Mouse (Mus musculus): Measurements from ENCODE around the gene Pde7b.

GRCm38 (mm10) chr10:20379071-20379735 is 345.7 kb downstream of the Pde7b start:
- TF ChIP-seq POLR2A (IDR thresholded peaks at IDR 0.05; ENCODE audit: control insufficient read depth, extremely low read depth, insufficient read depth, low read length, poor library complexity), result no peak
- TF ChIP-seq CTCF (IDR thresholded peaks at IDR 0.05; ENCODE audit: borderline replicate concordance, control insufficient read depth, extremely low read depth, insufficient read depth, low read length, poor library complexity), result no peak

Data from thymus, adult 2 months (tissue).